Mouse (Mus musculus): ENCODE measurements around the gene N4bp1.

N4bp1 gene

GRCm38 (mm10) chr8:86765669-86766068 is 119.4 kb downstream of the N4bp1 start:
- no peak for DNase-seq (ENCODE audit: low spot score in 2 of 2)

GRCm38 (mm10) chr8:86765155-86765554 is 119.9 kb downstream of the N4bp1 start:
- no peak for DNase-seq (ENCODE audit: low spot score in 2 of 2)

- no peak for DNase-seq (ENCODE audit: low spot score in 2 of 2)
Observed at GRCm38 (mm10) chr8:86762806-86763205, 122.3 kb downstream of the N4bp1 start.

GRCm38 (mm10) chr8:86760746-86761145 is 124.3 kb downstream of the N4bp1 start:
- DNase-seq (ENCODE audit: low spot score in 2 of 2) = no peak

GRCm38 (mm10) chr8:86759090-86759491 is 126.0 kb downstream of the N4bp1 start:
- no peak for DNase-seq (ENCODE audit: low spot score in 2 of 2)

GRCm38 (mm10) chr8:86758651-86759050 is 126.4 kb downstream of the N4bp1 start:
- no peak for DNase-seq (ENCODE audit: low spot score in 2 of 2)

Measured in frontal cortex, postnatal 10 days (tissue).